Mouse (Mus musculus): ENCODE results near the gene Muc4.

GRCm38 (mm10) chr16:32783324-32784062, 47.8 kb downstream of the Muc4 start:
- TF ChIP-seq POLR2AphosphoS2 (IDR thresholded peaks at IDR 0.05; ENCODE audit: insufficient read length, low read depth) (no peak), POLR2A (IDR thresholded peaks at IDR 0.05; ENCODE audit: insufficient read length, low read depth) (no peak)

Data from myocyte (in vitro differentiated cells).